Mouse (Mus musculus): Measurements from ENCODE around the gene Olfr568. TPM values are rescaled to one million over a fixed set of nuclear protein-coding genes. Genes with fewer than 3 reads are reported as not detected.

Olfr568 gene
- not detected in 2 replicates for polyA plus RNA-seq (2014; fragmentation: Nextera tagmentation; extraction: Ambion mirVana)

GRCm38 (mm10) chr7:102876822-102877221 lies at the start of gene Olfr568:
TSS of gene Olfr568 (plus strand) at chr7:102877122.
- Histone ChIP-seq H3K4me1 (ENCODE audit: control insufficient read depth, insufficient read depth, low read length) (no peaks in the 10 kb centered on the region), H3K9me3 (ENCODE audit: control insufficient read depth, low read length) (no peaks in the 10 kb centered on the region), H3K27me3 (ENCODE audit: control insufficient read depth, insufficient read depth, low read length) (no peaks in the 10 kb centered on the region), H3K4me3 (ENCODE audit: low read length) (no peak within 1 kb of the TSS), H3K9ac (ENCODE audit: low read depth, low read length) (no peak within 1 kb of the TSS), H3K27ac (ENCODE audit: low read depth, low read length) (no peak within 1 kb of the TSS), H3K36me3 (ENCODE audit: control insufficient read depth, insufficient read depth, low read length) (no peaks in the 10 kb centered on the region), H3K4me2 (replicated peaks; ENCODE audit: low read depth, low read length) (no peak within 1 kb of the TSS)
- no peak for ATAC-seq (ENCODE audit: low FRiP score, low TSS enrichment)

- no peak overlapping the region for H3K9ac ChIP-seq (ENCODE audit: low read depth, low read length)
- H3K27me3 ChIP-seq (ENCODE audit: control insufficient read depth, insufficient read depth, low read length): no peaks in the 10 kb centered on the region
- no peaks in the 10 kb centered on the region for H3K9me3 ChIP-seq (ENCODE audit: control insufficient read depth, low read length)
- H3K27ac ChIP-seq (ENCODE audit: low read depth, low read length): no peak overlapping the region
- H3K4me3 ChIP-seq (ENCODE audit: low read length): no peak overlapping the region
- H3K36me3 ChIP-seq (ENCODE audit: control insufficient read depth, insufficient read depth, low read length): no peaks in the 10 kb centered on the region
- no peaks in the 10 kb centered on the region for H3K4me1 ChIP-seq (ENCODE audit: control insufficient read depth, insufficient read depth, low read length)
- no peak overlapping the region for H3K4me2 ChIP-seq (replicated peaks; ENCODE audit: low read depth, low read length)
- ATAC-seq (ENCODE audit: low FRiP score, low TSS enrichment): no peak
Measured at GRCm38 (mm10) chr7:102855807-102856206, 21.1 kb upstream of the Olfr568 start.

GRCm38 (mm10) chr7:102858665-102859064 lies 18.3 kb upstream of the Olfr568 start, which contains the start of gene Olfr566:
TSS of gene Olfr566 (minus strand) at chr7:102858765.
- H3K27me3 ChIP-seq (ENCODE audit: control insufficient read depth, insufficient read depth, low read length): no peaks in the 10 kb centered on the region
- H3K9me3 ChIP-seq (ENCODE audit: control insufficient read depth, low read length): no peaks in the 10 kb centered on the region
- 87% methylated on average over 1 of the region's 1 CpGs for WGBS
- H3K9ac ChIP-seq (ENCODE audit: low read depth, low read length): no peak within 1 kb of the TSS
- no peak within 1 kb of the TSS for H3K4me3 ChIP-seq (ENCODE audit: low read length)
- H3K36me3 ChIP-seq (ENCODE audit: control insufficient read depth, insufficient read depth, low read length): no peaks in the 10 kb centered on the region
- ATAC-seq (ENCODE audit: low FRiP score, low TSS enrichment): no peak
- H3K4me2 ChIP-seq (replicated peaks; ENCODE audit: low read depth, low read length): no peak within 1 kb of the TSS
- H3K4me1 ChIP-seq (ENCODE audit: control insufficient read depth, insufficient read depth, low read length): no peaks in the 10 kb centered on the region
- H3K27ac ChIP-seq (ENCODE audit: low read depth, low read length): no peak within 1 kb of the TSS

- ATAC-seq (ENCODE audit: low FRiP score, low TSS enrichment): no peak
- 64% methylated on average over 3 of the region's 3 CpGs for WGBS
- no peaks in the 10 kb centered on the region for H3K9me3 ChIP-seq (ENCODE audit: control insufficient read depth, low read length)
- no peak within 1 kb of the TSS for H3K4me2 ChIP-seq (replicated peaks; ENCODE audit: low read depth, low read length)
- no peaks in the 10 kb centered on the region for H3K27me3 ChIP-seq (ENCODE audit: control insufficient read depth, insufficient read depth, low read length)
- no peak within 1 kb of the TSS for H3K27ac ChIP-seq (ENCODE audit: low read depth, low read length)
- no peak within 1 kb of the TSS for H3K4me3 ChIP-seq (ENCODE audit: low read length)
- no peak within 1 kb of the TSS for H3K9ac ChIP-seq (ENCODE audit: low read depth, low read length)
- no peaks in the 10 kb centered on the region for H3K4me1 ChIP-seq (ENCODE audit: control insufficient read depth, insufficient read depth, low read length)
- no peaks in the 10 kb centered on the region for H3K36me3 ChIP-seq (ENCODE audit: control insufficient read depth, insufficient read depth, low read length)
Measured at GRCm38 (mm10) chr7:102890782-102891181, 13.9 kb downstream of the Olfr568 start, which contains the start of gene Olfr569. TSS of gene Olfr569 (minus strand) at chr7:102890882.

- WGBS: 24% methylated on average over 1 of the region's 1 CpGs
- H3K9ac ChIP-seq (ENCODE audit: low read depth, low read length): no peak overlapping the region
- no peaks in the 10 kb centered on the region for H3K9me3 ChIP-seq (ENCODE audit: control insufficient read depth, low read length)
- no peak overlapping the region for H3K4me3 ChIP-seq (ENCODE audit: low read length)
- ATAC-seq (ENCODE audit: low FRiP score, low TSS enrichment): no peak
- no peaks in the 10 kb centered on the region for H3K27me3 ChIP-seq (ENCODE audit: control insufficient read depth, insufficient read depth, low read length)
- H3K4me2 ChIP-seq (replicated peaks; ENCODE audit: low read depth, low read length): no peak overlapping the region
- H3K27ac ChIP-seq (ENCODE audit: low read depth, low read length): no peak overlapping the region
- H3K36me3 ChIP-seq (ENCODE audit: control insufficient read depth, insufficient read depth, low read length): no peaks in the 10 kb centered on the region
- H3K4me1 ChIP-seq (ENCODE audit: control insufficient read depth, insufficient read depth, low read length): no peaks in the 10 kb centered on the region
Measured at GRCm38 (mm10) chr7:102915261-102915660, 38.3 kb downstream of the Olfr568 start.

- Histone ChIP-seq H3K4me2 (replicated peaks; ENCODE audit: low read depth, low read length) (no peak overlapping the region), H3K4me3 (ENCODE audit: low read length) (no peak overlapping the region), H3K9ac (ENCODE audit: low read depth, low read length) (no peak overlapping the region), H3K27me3 (ENCODE audit: control insufficient read depth, insufficient read depth, low read length) (no peaks in the 10 kb centered on the region), H3K9me3 (ENCODE audit: control insufficient read depth, low read length) (no peaks in the 10 kb centered on the region), H3K4me1 (ENCODE audit: control insufficient read depth, insufficient read depth, low read length) (no peaks in the 10 kb centered on the region), H3K27ac (ENCODE audit: low read depth, low read length) (no peak overlapping the region), H3K36me3 (ENCODE audit: control insufficient read depth, insufficient read depth, low read length) (no peaks in the 10 kb centered on the region)
- WGBS: 68% methylated on average over 5 of the region's 5 CpGs
- ATAC-seq (ENCODE audit: low FRiP score, low TSS enrichment): no peak
Measured at GRCm38 (mm10) chr7:102916405-102916804, 39.5 kb downstream of the Olfr568 start.

GRCm38 (mm10) chr7:102917032-102917875 lies 40.3 kb downstream of the Olfr568 start, which contains the start of gene Olfr571:
TSS of gene Olfr571 (minus strand) at chr7:102917536.
- Histone ChIP-seq H3K36me3 (ENCODE audit: control insufficient read depth, insufficient read depth, low read length) (no peaks in the 10 kb centered on the region), H3K4me2 (replicated peaks; ENCODE audit: low read depth, low read length) (no peak within 1 kb of the TSS), H3K27me3 (ENCODE audit: control insufficient read depth, insufficient read depth, low read length) (no peaks in the 10 kb centered on the region), H3K4me1 (ENCODE audit: control insufficient read depth, insufficient read depth, low read length) (no peaks in the 10 kb centered on the region), H3K27ac (ENCODE audit: low read depth, low read length) (no peak within 1 kb of the TSS), H3K4me3 (ENCODE audit: low read length) (no peak within 1 kb of the TSS), H3K9me3 (ENCODE audit: control insufficient read depth, low read length) (no peaks in the 10 kb centered on the region), H3K9ac (ENCODE audit: low read depth, low read length) (no peak within 1 kb of the TSS)
- WGBS: 64% methylated on average over 4 of the region's 4 CpGs
- no peak for ATAC-seq (ENCODE audit: low FRiP score, low TSS enrichment)

- 12% methylated on average over 1 of the region's 1 CpGs for WGBS
- H3K9ac ChIP-seq (ENCODE audit: low read depth, low read length): no peak overlapping the region
- no peaks in the 10 kb centered on the region for H3K36me3 ChIP-seq (ENCODE audit: control insufficient read depth, insufficient read depth, low read length)
- H3K9me3 ChIP-seq (ENCODE audit: control insufficient read depth, low read length): no peaks in the 10 kb centered on the region
- no peak overlapping the region for H3K27ac ChIP-seq (ENCODE audit: low read depth, low read length)
- no peaks in the 10 kb centered on the region for H3K27me3 ChIP-seq (ENCODE audit: control insufficient read depth, insufficient read depth, low read length)
- 0 out of 2 replicates have a peak, but pooled peaks have one; percentile 75 for ATAC-seq (ENCODE audit: low FRiP score, low TSS enrichment)
- no peak overlapping the region for H3K4me3 ChIP-seq (ENCODE audit: low read length)
- H3K4me1 ChIP-seq (ENCODE audit: control insufficient read depth, insufficient read depth, low read length): no peaks in the 10 kb centered on the region
- no peak overlapping the region for H3K4me2 ChIP-seq (replicated peaks; ENCODE audit: low read depth, low read length)
Measured at GRCm38 (mm10) chr7:102919632-102920031, 42.7 kb downstream of the Olfr568 start.

- ATAC-seq (ENCODE audit: low FRiP score, low TSS enrichment): no peak
- 63% methylated on average over 1 of the region's 1 CpGs for WGBS
- no peaks in the 10 kb centered on the region for H3K27me3 ChIP-seq (ENCODE audit: control insufficient read depth, insufficient read depth, low read length)
- no peak within 1 kb of the TSS for H3K27ac ChIP-seq (ENCODE audit: low read depth, low read length)
- no peaks in the 10 kb centered on the region for H3K9me3 ChIP-seq (ENCODE audit: control insufficient read depth, low read length)
- no peak within 1 kb of the TSS for H3K4me3 ChIP-seq (ENCODE audit: low read length)
- H3K9ac ChIP-seq (ENCODE audit: low read depth, low read length): no peak within 1 kb of the TSS
- no peaks in the 10 kb centered on the region for H3K36me3 ChIP-seq (ENCODE audit: control insufficient read depth, insufficient read depth, low read length)
- no peak within 1 kb of the TSS for H3K4me2 ChIP-seq (replicated peaks; ENCODE audit: low read depth, low read length)
- no peaks in the 10 kb centered on the region for H3K4me1 ChIP-seq (ENCODE audit: control insufficient read depth, insufficient read depth, low read length)
Measured at GRCm38 (mm10) chr7:102924109-102924508, 47.2 kb downstream of the Olfr568 start, which contains the start of gene Olfr572. TSS of gene Olfr572 (plus strand) at chr7:102924409.
